Mouse (Mus musculus) kidney, adult 2 months (tissue): ENCODE measurements at regions not wholly inside any gene's neighbourhood (a gene's known extent, or its start where the extent isn't known, plus 50 kb on each side); places are given as distances from the start of the nearest gene placed in this dataset.

ENCODE experiments used
- CTCF ChIP-seq: fragments of 200-500 bp; conservative IDR thresholded peaks from 2 replicates; pipeline ENCODE4 v1.5.1; 2011; ENCODE audit warnings: low read depth, mild to moderate bottlenecking, control low read depth, low read length, moderate library complexity, mixed read lengths; ENCODE audit not compliant: insufficient read depth, insufficient read length
- POLR2A ChIP-seq: fragments of 200-500 bp; IDR thresholded peaks from one replicate; pipeline ENCODE4 v1.6.1; 2011; ENCODE audit warnings: low read depth, low read length, control low read depth

- TF ChIP-seq CTCF (no peak), POLR2A (no peak)
Measured at GRCm38 (mm10) chr10:20880251-20880650, 72.1 kb upstream of the Ahi1 start.
